Mouse (Mus musculus) intestine, embryonic 15.5 days (tissue): ENCODE measurements around the gene Tdo2. TPM values are rescaled to one million over a fixed set of nuclear protein-coding genes. Genes with fewer than 3 reads are reported as not detected.

Experiments
- ATAC-seq: fragments of 200-750 bp; cut with Nextera tagmentation; 2 replicates; pipeline ENCODE4 v1.8.0; 2017; ENCODE audit warnings: moderate TSS enrichment, moderate library complexity
- H3K27ac ChIP-seq: fragments of 300-500 bp; sonication (generic); 2 replicates; pipeline ENCODE4 v1.5.1; 2015; ENCODE audit warnings: mild to moderate bottlenecking, inconsistent platforms
- H3K27me3 ChIP-seq: fragments of 300-500 bp; sonication (generic); replicated peaks from 2 replicates; pipeline ENCODE4 v1.6.1; 2015; ENCODE audit warnings: inconsistent platforms
- H3K36me3 ChIP-seq: fragments of 300-500 bp; sonication (generic); 2 replicates; pipeline ENCODE4 v1.6.1; 2015; ENCODE audit warnings: inconsistent platforms
- H3K4me1 ChIP-seq: fragments of 300-500 bp; sonication (generic); replicated peaks from 2 replicates; pipeline ENCODE4 v1.6.1; 2015; ENCODE audit warnings: inconsistent platforms
- H3K4me2 ChIP-seq: fragments of 300-500 bp; sonication (generic); replicated peaks from 2 replicates; pipeline ENCODE4 v1.6.1; 2015; ENCODE audit warnings: mild to moderate bottlenecking, inconsistent platforms
- H3K4me3 ChIP-seq: fragments of 300-500 bp; sonication (generic); replicated peaks from 2 replicates; pipeline ENCODE4 v1.5.1; 2015; ENCODE audit warnings: inconsistent platforms
- H3K9ac ChIP-seq: fragments of 300-500 bp; sonication (generic); 2 replicates; pipeline ENCODE4 v1.6.1; 2015; ENCODE audit warnings: inconsistent platforms
- H3K9me3 ChIP-seq: fragments of 300-500 bp; sonication (generic); 2 replicates; pipeline ENCODE4 v1.6.1; 2016; ENCODE audit warnings: inconsistent platforms
- WGBS: fragments of 180-500 bp; shearing (Covaris S2); methylation state at CpG from one replicate; pipeline ENCODE4 v1.1.7; 2015; 5-methylcytosine and 5-hydroxymethylcytosine counted together
- polyA plus RNA-seq: library from polyadenylated mRNA; unstranded; fragments of >200 nt; fragmentation: Nextera tagmentation; extraction: Ambion mirVana; gene quantifications from 2 replicates; pipeline ENCODE4 v1.2.1, GENCODE M21; 2015

Tdo2 gene
- polyA plus RNA-seq, 1 experiment from 2014 or later: 1.0 TPM

- Histone ChIP-seq H3K4me2 (no peak within 1 kb of the TSS), H3K27ac (no peak within 1 kb of the TSS), H3K4me1 (no peaks in the 10 kb centered on the region), H3K27me3 (no peaks in the 10 kb centered on the region), H3K9me3 (no peaks in the 10 kb centered on the region), H3K4me3 (no peak within 1 kb of the TSS), H3K36me3 (no peaks in the 10 kb centered on the region), H3K9ac (no peak within 1 kb of the TSS)
- no peak for ATAC-seq
- 72% methylated on average over 5 of the region's 5 CpGs for WGBS
Measured at GRCm38 (mm10) chr3:81981990-81982389, 6.0 kb upstream of the Tdo2 start, which contains the start of gene Asic5. Asic5 (plus strand) TSS chr3:81982290.

GRCm38 (mm10) chr3:81981576-81981975 lies 5.6 kb upstream of the Tdo2 start:
- no peak overlapping the region for H3K27ac ChIP-seq
- H3K9ac ChIP-seq: no peak overlapping the region
- no peak for ATAC-seq
- H3K9me3 ChIP-seq: no peaks in the 10 kb centered on the region
- H3K27me3 ChIP-seq: no peaks in the 10 kb centered on the region
- no peaks in the 10 kb centered on the region for H3K4me1 ChIP-seq
- no peak overlapping the region for H3K4me3 ChIP-seq
- H3K4me2 ChIP-seq: no peak overlapping the region
- no peaks in the 10 kb centered on the region for H3K36me3 ChIP-seq
- WGBS: 83% methylated on average over 5 of the region's 5 CpGs

GRCm38 (mm10) chr3:81975607-81976006 lies 395 bp downstream of the Tdo2 start:
- H3K9me3 ChIP-seq: no peaks in the 10 kb centered on the region
- H3K4me1 ChIP-seq: 0 out of 2 replicates have a peak, but pooled peaks cover 2% of the 10 kb centered on the region
- no peak overlapping the region for H3K9ac ChIP-seq
- no peak for ATAC-seq
- no peak overlapping the region for H3K4me2 ChIP-seq
- H3K27me3 ChIP-seq: no peaks in the 10 kb centered on the region
- H3K36me3 ChIP-seq: no peaks in the 10 kb centered on the region
- H3K4me3 ChIP-seq: no peak overlapping the region
- H3K27ac ChIP-seq: no peak overlapping the region
- 46% methylated on average over 4 of the region's 4 CpGs for WGBS

GRCm38 (mm10) chr3:81964596-81964995 lies 11.4 kb downstream of the Tdo2 start:
- ATAC-seq: no peak
- no peaks in the 10 kb centered on the region for H3K9me3 ChIP-seq
- H3K27me3 ChIP-seq: no peaks in the 10 kb centered on the region
- H3K27ac ChIP-seq: no peak overlapping the region
- WGBS: 73% methylated on average over 3 of the region's 3 CpGs
- no peak overlapping the region for H3K9ac ChIP-seq
- no peak overlapping the region for H3K4me2 ChIP-seq
- H3K4me3 ChIP-seq: no peak overlapping the region
- H3K36me3 ChIP-seq: no peaks in the 10 kb centered on the region
- no peaks in the 10 kb centered on the region for H3K4me1 ChIP-seq

- no peak overlapping the region for H3K9ac ChIP-seq
- no peak for ATAC-seq
- H3K9me3 ChIP-seq: no peaks in the 10 kb centered on the region
- H3K4me3 ChIP-seq: no peak overlapping the region
- WGBS: 81% methylated on average over 5 of the region's 5 CpGs
- H3K36me3 ChIP-seq: no peaks in the 10 kb centered on the region
- no peaks in the 10 kb centered on the region for H3K27me3 ChIP-seq
- H3K4me2 ChIP-seq: no peak overlapping the region
- no peak overlapping the region for H3K27ac ChIP-seq
- H3K4me1 ChIP-seq: no peaks in the 10 kb centered on the region
Measured at GRCm38 (mm10) chr3:81963768-81964167, 12.2 kb downstream of the Tdo2 start.

GRCm38 (mm10) chr3:81961336-81961735 lies 14.7 kb downstream of the Tdo2 start:
- H3K4me3 ChIP-seq: no peak overlapping the region
- H3K27ac ChIP-seq: no peak overlapping the region
- no peak overlapping the region for H3K9ac ChIP-seq
- H3K9me3 ChIP-seq: no peaks in the 10 kb centered on the region
- no peaks in the 10 kb centered on the region for H3K36me3 ChIP-seq
- no peaks in the 10 kb centered on the region for H3K27me3 ChIP-seq
- H3K4me1 ChIP-seq: no peaks in the 10 kb centered on the region
- H3K4me2 ChIP-seq: no peak overlapping the region
- ATAC-seq: no peak
- 85% methylated on average over 5 of the region's 5 CpGs for WGBS

GRCm38 (mm10) chr3:81957484-81957883 lies 18.5 kb downstream of the Tdo2 start:
- no peak for ATAC-seq
- H3K9ac ChIP-seq: no peak overlapping the region
- H3K9me3 ChIP-seq: no peaks in the 10 kb centered on the region
- no peaks in the 10 kb centered on the region for H3K4me1 ChIP-seq
- no peaks in the 10 kb centered on the region for H3K27me3 ChIP-seq
- H3K27ac ChIP-seq: no peak overlapping the region
- no peak overlapping the region for H3K4me2 ChIP-seq
- WGBS: 88% methylated on average over 5 of the region's 5 CpGs
- H3K36me3 ChIP-seq: no peaks in the 10 kb centered on the region
- no peak overlapping the region for H3K4me3 ChIP-seq

GRCm38 (mm10) chr3:81951785-81952184 lies 24.2 kb downstream of the Tdo2 start:
- no peaks in the 10 kb centered on the region for H3K9me3 ChIP-seq
- ATAC-seq: no peak
- no peak overlapping the region for H3K9ac ChIP-seq
- no peaks in the 10 kb centered on the region for H3K36me3 ChIP-seq
- H3K27me3 ChIP-seq: no peaks in the 10 kb centered on the region
- H3K27ac ChIP-seq: no peak overlapping the region
- no peak overlapping the region for H3K4me3 ChIP-seq
- WGBS: 57% methylated on average over 2 of the region's 2 CpGs
- H3K4me2 ChIP-seq: no peak overlapping the region
- H3K4me1 ChIP-seq: no peaks in the 10 kb centered on the region

- WGBS: 83% methylated on average over 1 of the region's 1 CpGs
- no peaks in the 10 kb centered on the region for H3K9me3 ChIP-seq
- no peaks in the 10 kb centered on the region for H3K4me1 ChIP-seq
- no peak overlapping the region for H3K27ac ChIP-seq
- H3K4me3 ChIP-seq: no peak overlapping the region
- no peak overlapping the region for H3K9ac ChIP-seq
- no peak overlapping the region for H3K4me2 ChIP-seq
- H3K36me3 ChIP-seq: no peaks in the 10 kb centered on the region
- H3K27me3 ChIP-seq: no peaks in the 10 kb centered on the region
- ATAC-seq: no peak
Measured at GRCm38 (mm10) chr3:81949048-81949447, 27.0 kb downstream of the Tdo2 start.

GRCm38 (mm10) chr3:81944851-81945393 lies 31.1 kb downstream of the Tdo2 start:
- Histone ChIP-seq H3K4me3 (no peak overlapping the region), H3K27me3 (no peaks in the 10 kb centered on the region), H3K4me2 (no peak overlapping the region), H3K9ac (no peak overlapping the region), H3K36me3 (no peaks in the 10 kb centered on the region), H3K4me1 (no peaks in the 10 kb centered on the region), H3K27ac (no peak overlapping the region), H3K9me3 (no peaks in the 10 kb centered on the region)
- ATAC-seq: no peak
- WGBS: 88% methylated on average over 7 of the region's 7 CpGs

GRCm38 (mm10) chr3:81943097-81943496 lies 32.9 kb downstream of the Tdo2 start:
- Histone ChIP-seq H3K27ac (no peak overlapping the region), H3K36me3 (no peaks in the 10 kb centered on the region), H3K4me1 (no peaks in the 10 kb centered on the region), H3K9ac (no peak overlapping the region), H3K27me3 (no peaks in the 10 kb centered on the region), H3K9me3 (no peaks in the 10 kb centered on the region), H3K4me3 (no peak overlapping the region), H3K4me2 (no peak overlapping the region)
- no peak for ATAC-seq
- WGBS: 89% methylated on average over 3 of the region's 3 CpGs

GRCm38 (mm10) chr3:81942341-81942740 lies 33.7 kb downstream of the Tdo2 start:
- H3K9ac ChIP-seq: no peak overlapping the region
- 89% methylated on average over 3 of the region's 3 CpGs for WGBS
- no peak for ATAC-seq
- no peak overlapping the region for H3K4me3 ChIP-seq
- no peaks in the 10 kb centered on the region for H3K4me1 ChIP-seq
- no peaks in the 10 kb centered on the region for H3K36me3 ChIP-seq
- H3K27ac ChIP-seq: no peak overlapping the region
- H3K9me3 ChIP-seq: no peaks in the 10 kb centered on the region
- H3K4me2 ChIP-seq: no peak overlapping the region
- H3K27me3 ChIP-seq: no peaks in the 10 kb centered on the region

GRCm38 (mm10) chr3:81938924-81939323 lies 37.1 kb downstream of the Tdo2 start:
- peak; percentile 62; the same call in 1 of the 2 replicates for ATAC-seq
- no peaks in the 10 kb centered on the region for H3K27me3 ChIP-seq
- H3K4me3 ChIP-seq: no peak overlapping the region
- H3K9me3 ChIP-seq: no peaks in the 10 kb centered on the region
- WGBS: 33% methylated on average over 3 of the region's 3 CpGs
- H3K9ac ChIP-seq: no peak overlapping the region
- H3K27ac ChIP-seq: no peak overlapping the region
- no peak overlapping the region for H3K4me2 ChIP-seq
- H3K4me1 ChIP-seq: no peaks in the 10 kb centered on the region
- H3K36me3 ChIP-seq: no peaks in the 10 kb centered on the region
